Mouse (Mus musculus) bone marrow macrophage, adult 2 months (primary cell): ENCODE results near the gene Slc47a1.

ENCODE experiments used
- CTCF ChIP-seq: IDR thresholded peaks from 2 replicates; pipeline ENCODE4 v1.5.1; 2012; ENCODE audit warnings: low read depth, mild to moderate bottlenecking, low read length, moderate library complexity
- POLR2A ChIP-seq: IDR thresholded peaks from 2 replicates; pipeline ENCODE4 v1.6.1; 2012; ENCODE audit warnings: mild to moderate bottlenecking, low read depth, low read length, borderline replicate concordance

- TF ChIP-seq CTCF: peak; percentile 73
- TF ChIP-seq POLR2A: no peak
These were observed 28.8 kb downstream of the Slc47a1 start for GRCm38 (mm10) chr11:61349337-61349736.
